Mouse (Mus musculus) kidney, embryonic 15.5 days (tissue): ENCODE measurements around the gene Msh5. TPM values are rescaled to one million over a fixed set of nuclear protein-coding genes. Genes with fewer than 3 reads are reported as not detected.

ENCODE experiments used
- ATAC-seq: fragments of 200-750 bp; cut with Nextera tagmentation; replicated peaks from 2 replicates; pipeline ENCODE4 v1.8.0; 2017; ENCODE audit warnings: moderate TSS enrichment; ENCODE audit not compliant: low FRiP score
- H3K27ac ChIP-seq: fragments of 300-500 bp; sonication (generic); 2 replicates; pipeline ENCODE4 v1.5.1; 2015; ENCODE audit warnings: mild to moderate bottlenecking, inconsistent platforms
- H3K27me3 ChIP-seq: fragments of 300-500 bp; sonication (generic); 2 replicates; pipeline ENCODE4 v1.6.1; 2015; ENCODE audit warnings: inconsistent platforms
- H3K36me3 ChIP-seq: fragments of 300-500 bp; sonication (generic); 2 replicates; pipeline ENCODE4 v1.6.1; 2015; ENCODE audit warnings: inconsistent platforms
- H3K4me1 ChIP-seq: fragments of 300-500 bp; sonication (generic); 2 replicates; pipeline ENCODE4 v1.6.1; 2015; ENCODE audit warnings: inconsistent platforms
- H3K4me2 ChIP-seq: fragments of 300-500 bp; sonication (generic); 2 replicates; pipeline ENCODE4 v1.6.1; 2015; ENCODE audit warnings: moderate library complexity, mild to moderate bottlenecking, inconsistent platforms
- H3K4me3 ChIP-seq: fragments of 300-500 bp; sonication (generic); replicated peaks from 2 replicates; pipeline ENCODE4 v1.5.1; 2015; ENCODE audit warnings: mild to moderate bottlenecking, inconsistent platforms
- H3K9ac ChIP-seq: fragments of 300-500 bp; sonication (generic); 2 replicates; pipeline ENCODE4 v1.6.1; 2015; ENCODE audit warnings: mild to moderate bottlenecking, inconsistent platforms
- H3K9me3 ChIP-seq: fragments of 300-500 bp; sonication (generic); replicated peaks from 2 replicates; pipeline ENCODE4 v1.6.1; 2016; ENCODE audit warnings: inconsistent platforms
- WGBS: fragments of 180-500 bp; shearing (Covaris S2); methylation state at CpG from one replicate; pipeline ENCODE4 v1.1.7; 2015; ENCODE audit warnings: mixed read lengths; 5-methylcytosine and 5-hydroxymethylcytosine counted together
- polyA plus RNA-seq: library from polyadenylated mRNA; unstranded; fragments of >200 nt; fragmentation: Nextera tagmentation; extraction: Ambion mirVana; gene quantifications from 2 replicates; pipeline ENCODE4 v1.2.1, GENCODE M21; 2015

Msh5 gene
- polyA plus RNA-seq, 1 experiment from 2014 or later, result 5.4 TPM

- Histone ChIP-seq H3K9ac (peak within 1 kb of the TSS; percentile 40), H3K4me2 (peak within 1 kb of the TSS; percentile 76), H3K9me3 (no peaks in the 10 kb centered on the region), H3K27me3 (peaks cover 22% of the 10 kb centered on the region), H3K4me1 (peaks cover 43% of the 10 kb centered on the region), H3K36me3 (peaks cover 30% of the 10 kb centered on the region), H3K4me3 (peak within 1 kb of the TSS; percentile 37), H3K27ac (peak within 1 kb of the TSS; percentile 78)
- WGBS, result 2% methylated on average over 48 of the region's 48 CpGs
- ATAC-seq, result peak; percentile 72
These were observed 18.7 kb upstream of the Msh5 start, which contains the start of gene Ly6g6c for GRCm38 (mm10) chr17:35064951-35065947. Gene Ly6g6c (plus strand): TSS chr17:35065388.

- Histone ChIP-seq H3K4me1 (peaks cover 48% of the 10 kb centered on the region), H3K4me3 (peak overlapping the region; percentile 37), H3K4me2 (peak overlapping the region; percentile 76), H3K9me3 (no peaks in the 10 kb centered on the region), H3K27me3 (peaks cover 22% of the 10 kb centered on the region), H3K27ac (peak overlapping the region; percentile 78), H3K9ac (no peak overlapping the region), H3K36me3 (peaks cover 30% of the 10 kb centered on the region)
- WGBS, result 33% methylated on average over 10 of the region's 10 CpGs
- ATAC-seq, result no peak
These were observed 17.9 kb upstream of the Msh5 start for GRCm38 (mm10) chr17:35064378-35064877.

GRCm38 (mm10) chr17:35063466-35063865 is 16.9 kb upstream of the Msh5 start:
- no peak for ATAC-seq
- H3K4me2 ChIP-seq, result no peak overlapping the region
- peaks cover 52% of the 10 kb centered on the region for H3K4me1 ChIP-seq

GRCm38 (mm10) chr17:35061299-35061698 is 14.8 kb upstream of the Msh5 start:
- 80% methylated on average over 8 of the region's 8 CpGs for WGBS
- no peak overlapping the region for H3K9ac ChIP-seq
- peaks cover 51% of the 10 kb centered on the region for H3K36me3 ChIP-seq
- peak overlapping the region; percentile 74 for H3K4me2 ChIP-seq
- no peak overlapping the region for H3K4me3 ChIP-seq
- peaks cover 9% of the 10 kb centered on the region; the same call in 1 of the 2 replicates for H3K27me3 ChIP-seq
- H3K27ac ChIP-seq, result no peak overlapping the region
- no peak for ATAC-seq
- peaks cover 58% of the 10 kb centered on the region for H3K4me1 ChIP-seq
- no peaks in the 10 kb centered on the region for H3K9me3 ChIP-seq

More at GRCm38 (mm10) chr17:35063466-35063865, 16.9 kb upstream of the Msh5 start:
- no peak overlapping the region for H3K9ac ChIP-seq
- WGBS, result 85% methylated on average over 3 of the region's 3 CpGs
- peaks cover 30% of the 10 kb centered on the region for H3K36me3 ChIP-seq
- no peak overlapping the region for H3K4me3 ChIP-seq
- H3K27me3 ChIP-seq, result peaks cover 22% of the 10 kb centered on the region
- no peak overlapping the region for H3K27ac ChIP-seq
- H3K9me3 ChIP-seq, result no peaks in the 10 kb centered on the region

GRCm38 (mm10) chr17:35060737-35061297 is 14.3 kb upstream of the Msh5 start:
- H3K27me3 ChIP-seq, result peaks cover 4% of the 10 kb centered on the region; the same call in 1 of the 2 replicates
- H3K4me2 ChIP-seq, result peak overlapping the region; percentile 74
- H3K27ac ChIP-seq, result no peak overlapping the region
- ATAC-seq, result no peak
- H3K4me3 ChIP-seq, result peak overlapping the region; percentile 83
- 55% methylated on average over 22 of the region's 22 CpGs for WGBS
- H3K9me3 ChIP-seq, result no peaks in the 10 kb centered on the region
- H3K36me3 ChIP-seq, result peaks cover 56% of the 10 kb centered on the region
- H3K4me1 ChIP-seq, result peaks cover 57% of the 10 kb centered on the region
- peak overlapping the region; percentile 86; the same call in 1 of the 2 replicates for H3K9ac ChIP-seq

GRCm38 (mm10) chr17:35060071-35060470 is 13.5 kb upstream of the Msh5 start:
- Histone ChIP-seq H3K4me3 (peak overlapping the region; percentile 83), H3K27ac (peak overlapping the region; percentile 97), H3K27me3 (no peaks in the 10 kb centered on the region), H3K4me2 (peak overlapping the region; percentile 74), H3K9me3 (no peaks in the 10 kb centered on the region), H3K9ac (peak overlapping the region; percentile 86), H3K4me1 (peaks cover 52% of the 10 kb centered on the region), H3K36me3 (peaks cover 63% of the 10 kb centered on the region)
- no peak for ATAC-seq
- WGBS, result 24% methylated on average over 14 of the region's 14 CpGs

- Histone ChIP-seq H3K4me3 (peak within 1 kb of the TSS; percentile 83), H3K27me3 (no peaks in the 10 kb centered on the region), H3K9me3 (no peaks in the 10 kb centered on the region), H3K9ac (peak within 1 kb of the TSS; percentile 86), H3K27ac (peak within 1 kb of the TSS; percentile 97), H3K4me2 (peak within 1 kb of the TSS; percentile 74), H3K36me3 (peaks cover 71% of the 10 kb centered on the region), H3K4me1 (peaks cover 43% of the 10 kb centered on the region)
- ATAC-seq, result peak; percentile 93
- WGBS, result under 1% methylated on average over 57 of the region's 57 CpGs
These were observed 12.7 kb upstream of the Msh5 start, which contains the start of gene Ddah2 for GRCm38 (mm10) chr17:35058911-35059892. Gene Ddah2 (plus strand): TSS chr17:35059035.

GRCm38 (mm10) chr17:35058316-35058715 is 11.8 kb upstream of the Msh5 start:
- H3K27me3 ChIP-seq, result no peaks in the 10 kb centered on the region
- ATAC-seq, result no peak
- peak overlapping the region; percentile 97 for H3K27ac ChIP-seq
- H3K4me1 ChIP-seq, result peaks cover 41% of the 10 kb centered on the region
- H3K9me3 ChIP-seq, result no peaks in the 10 kb centered on the region
- H3K36me3 ChIP-seq, result peaks cover 78% of the 10 kb centered on the region
- H3K4me3 ChIP-seq, result peak overlapping the region; percentile 83
- peak overlapping the region; percentile 74 for H3K4me2 ChIP-seq
- no peak overlapping the region for H3K9ac ChIP-seq
- WGBS, result 61% methylated on average over 9 of the region's 9 CpGs

- peaks cover 50% of the 10 kb centered on the region for H3K4me1 ChIP-seq
- no peak overlapping the region for H3K4me3 ChIP-seq
- H3K9me3 ChIP-seq, result no peaks in the 10 kb centered on the region
- no peak overlapping the region for H3K27ac ChIP-seq
- ATAC-seq, result no peak
- no peak overlapping the region for H3K4me2 ChIP-seq
- H3K9ac ChIP-seq, result no peak overlapping the region
- 85% methylated on average over 3 of the region's 3 CpGs for WGBS
- no peaks in the 10 kb centered on the region for H3K27me3 ChIP-seq
- peaks cover 77% of the 10 kb centered on the region for H3K36me3 ChIP-seq
These were observed 10.5 kb upstream of the Msh5 start for GRCm38 (mm10) chr17:35057090-35057489.

- Histone ChIP-seq H3K27ac (no peak overlapping the region), H3K27me3 (no peaks in the 10 kb centered on the region), H3K4me1 (peaks cover 47% of the 10 kb centered on the region), H3K36me3 (peaks cover 65% of the 10 kb centered on the region), H3K9ac (no peak overlapping the region), H3K9me3 (no peaks in the 10 kb centered on the region), H3K4me2 (no peak overlapping the region), H3K4me3 (no peak overlapping the region)
- 93% methylated on average over 7 of the region's 7 CpGs for WGBS
- ATAC-seq, result no peak
These were observed 9.3 kb upstream of the Msh5 start for GRCm38 (mm10) chr17:35055691-35056495.
